Mouse (Mus musculus) heart, embryonic 10.5 days (tissue): ENCODE results near the gene Ubac1. TPM values are rescaled to one million over a fixed set of nuclear protein-coding genes. Genes with fewer than 3 reads are reported as not detected.

ENCODE experiments used
- DNase-seq: peaks from one replicate; pipeline ENCODE4 v3.0.0-alpha.2; 2017; ENCODE audit warnings: low spot score
- H3K27ac ChIP-seq: fragments of 300-500 bp; sonication (generic); 2 replicates; pipeline ENCODE4 v1.5.1; 2016; ENCODE audit warnings: mild to moderate bottlenecking
- H3K27me3 ChIP-seq: fragments of 300-500 bp; sonication (generic); 2 replicates; pipeline ENCODE4 v1.6.1; 2016; ENCODE audit warnings: mild to moderate bottlenecking; ENCODE audit not compliant: poor library complexity, insufficient read depth, severe bottlenecking
- H3K36me3 ChIP-seq: fragments of 300-500 bp; sonication (generic); 2 replicates; pipeline ENCODE4 v1.6.1; 2016; ENCODE audit warnings: mild to moderate bottlenecking, moderate library complexity
- H3K4me1 ChIP-seq: fragments of 300-500 bp; sonication (generic); 2 replicates; pipeline ENCODE4 v1.6.1; 2016; ENCODE audit warnings: mild to moderate bottlenecking
- H3K4me3 ChIP-seq: fragments of 300-500 bp; sonication (generic); 2 replicates; pipeline ENCODE4 v1.5.1; 2016; ENCODE audit warnings: mild to moderate bottlenecking, moderate library complexity
- H3K9me3 ChIP-seq: fragments of 300-500 bp; sonication (generic); 2 replicates; pipeline ENCODE4 v1.6.1; 2016; ENCODE audit warnings: mild to moderate bottlenecking, moderate library complexity
- WGBS: fragments of 180-500 bp; shearing (Covaris S2); methylation state at CpG from one replicate; pipeline ENCODE4 v1.1.7; 2016; 5-methylcytosine and 5-hydroxymethylcytosine counted together
- polyA plus RNA-seq: library from polyadenylated mRNA; unstranded; fragments of >200 nt; fragmentation: Nextera tagmentation; extraction: Ambion mirVana; gene quantifications from 2 replicates; pipeline ENCODE4 v1.2.1, GENCODE M21; 2016

Ubac1 gene
- polyA plus RNA-seq, 1 experiment from 2014 or later = 116 TPM

GRCm38 (mm10) chr2:25982426-25983091 lies 39.0 kb downstream of the Ubac1 start:
- peaks cover 2% of the 10 kb centered on the region; the same call in 1 of the 2 replicates for H3K36me3 ChIP-seq
- H3K27ac ChIP-seq = peak overlapping the region; percentile 93
- WGBS = 2% methylated on average over 76 of the region's 76 CpGs
- peak; percentile 79 for DNase-seq
- H3K4me1 ChIP-seq = peaks cover 51% of the 10 kb centered on the region
- H3K9me3 ChIP-seq = no peaks in the 10 kb centered on the region
- 0 out of 2 replicates have a peak, but pooled peaks cover 9% of the 10 kb centered on the region for H3K27me3 ChIP-seq
- H3K4me3 ChIP-seq = peak overlapping the region; percentile 70

GRCm38 (mm10) chr2:25982052-25982425 lies 39.5 kb downstream of the Ubac1 start:
- Histone ChIP-seq H3K4me3 (peak overlapping the region; percentile 70), H3K4me1 (peaks cover 51% of the 10 kb centered on the region), H3K9me3 (no peaks in the 10 kb centered on the region), H3K27ac (peak overlapping the region; percentile 93), H3K36me3 (peaks cover 2% of the 10 kb centered on the region; the same call in 1 of the 2 replicates), H3K27me3 (0 out of 2 replicates have a peak, but pooled peaks cover 9% of the 10 kb centered on the region)
- peak; percentile 85 for DNase-seq
- under 1% methylated on average over 16 of the region's 16 CpGs for WGBS

GRCm38 (mm10) chr2:25978997-25979396 lies 42.5 kb downstream of the Ubac1 start:
- no peak for DNase-seq
- Histone ChIP-seq H3K9me3 (no peaks in the 10 kb centered on the region), H3K4me1 (peaks cover 47% of the 10 kb centered on the region), H3K27ac (0 out of 2 replicates have a peak overlapping the region, but pooled peaks have one; percentile 6), H3K36me3 (peaks cover 2% of the 10 kb centered on the region), H3K27me3 (no peaks in the 10 kb centered on the region), H3K4me3 (no peak overlapping the region)
- WGBS = 70% methylated on average over 4 of the region's 4 CpGs

- H3K27ac ChIP-seq = no peak overlapping the region
- peaks cover 4% of the 10 kb centered on the region for H3K36me3 ChIP-seq
- WGBS = 52% methylated on average over 7 of the region's 7 CpGs
- no peak for DNase-seq
- no peaks in the 10 kb centered on the region for H3K9me3 ChIP-seq
- peaks cover 51% of the 10 kb centered on the region for H3K4me1 ChIP-seq
- H3K27me3 ChIP-seq = no peaks in the 10 kb centered on the region
- 0 out of 2 replicates have a peak overlapping the region, but pooled peaks have one; percentile 4 for H3K4me3 ChIP-seq
Observed at GRCm38 (mm10) chr2:25977587-25978239, 43.8 kb downstream of the Ubac1 start.

- DNase-seq = no peak
- Histone ChIP-seq H3K27me3 (no peaks in the 10 kb centered on the region), H3K4me1 (peaks cover 46% of the 10 kb centered on the region), H3K4me3 (no peak overlapping the region), H3K9me3 (no peaks in the 10 kb centered on the region), H3K27ac (no peak overlapping the region), H3K36me3 (peaks cover 9% of the 10 kb centered on the region)
- WGBS = 88% methylated on average over 4 of the region's 4 CpGs
Observed at GRCm38 (mm10) chr2:25975141-25975770, 46.3 kb downstream of the Ubac1 start.

- H3K27ac ChIP-seq = peak overlapping the region; percentile 73; the same call in 1 of the 2 replicates
- no peaks in the 10 kb centered on the region for H3K27me3 ChIP-seq
- WGBS = 48% methylated on average over 2 of the region's 2 CpGs
- no peak for DNase-seq
- peaks cover 29% of the 10 kb centered on the region for H3K4me1 ChIP-seq
- no peaks in the 10 kb centered on the region for H3K9me3 ChIP-seq
- no peak overlapping the region for H3K4me3 ChIP-seq
- peaks cover 21% of the 10 kb centered on the region for H3K36me3 ChIP-seq
Observed at GRCm38 (mm10) chr2:25970426-25970825, 51.1 kb downstream of the Ubac1 start.

- no peak overlapping the region for H3K4me3 ChIP-seq
- H3K36me3 ChIP-seq = peaks cover 32% of the 10 kb centered on the region
Observed at GRCm38 (mm10) chr2:25969319-25969718, 52.2 kb downstream of the Ubac1 start.

GRCm38 (mm10) chr2:25949291-25949690 lies 72.3 kb downstream of the Ubac1 start:
- WGBS = 94% methylated on average over 3 of the region's 3 CpGs
- Histone ChIP-seq H3K4me1 (no peaks in the 10 kb centered on the region), H3K27me3 (no peaks in the 10 kb centered on the region), H3K9me3 (no peaks in the 10 kb centered on the region), H3K27ac (no peak overlapping the region), H3K36me3 (peaks cover 76% of the 10 kb centered on the region), H3K4me3 (no peak overlapping the region)
- DNase-seq = no peak

More at GRCm38 (mm10) chr2:25969319-25969718, 52.2 kb downstream of the Ubac1 start:
- no peak overlapping the region for H3K27ac ChIP-seq
- peaks cover 29% of the 10 kb centered on the region for H3K4me1 ChIP-seq
- WGBS = 84% methylated on average over 4 of the region's 4 CpGs
- no peak for DNase-seq
- no peaks in the 10 kb centered on the region for H3K9me3 ChIP-seq
- no peaks in the 10 kb centered on the region for H3K27me3 ChIP-seq

Other genes starting within 250 kb of the Ubac1 start
- gene Lcn11, start 244.7 kb downstream of the Ubac1 start, polyA plus RNA-seq = not detected in 2 replicates
- gene Gm13539, start 239.5 kb downstream of the Ubac1 start, polyA plus RNA-seq = not detected in 2 replicates
- not detected in 2 replicates for gene Glt6d1, start 205.9 kb downstream of the Ubac1 start, polyA plus RNA-seq
- not detected in 2 replicates for gene Lcn9, start 198.6 kb downstream of the Ubac1 start, polyA plus RNA-seq
- not detected in 2 replicates for gene Sohlh1, start 174.5 kb downstream of the Ubac1 start, polyA plus RNA-seq
- gene Kcnt1, start 158.0 kb downstream of the Ubac1 start, polyA plus RNA-seq = 0.06 TPM in 1 of 2 replicates, not detected in the other
- 13.4 and 13.9 TPM in 2 replicates for gene Camsap1, start 38.5 kb downstream of the Ubac1 start, polyA plus RNA-seq
- 5.1 and 5.4 TPM in 2 replicates for gene Nacc2, start 101.5 kb upstream of the Ubac1 start, polyA plus RNA-seq
- gene Lhx3, start 186.5 kb upstream of the Ubac1 start, polyA plus RNA-seq = 0.09 and 0.48 TPM in 2 replicates
- gene Qsox2, start 215.8 kb upstream of the Ubac1 start, polyA plus RNA-seq = 16.5 and 18.8 TPM in 2 replicates